ENCODE assay signal across 15 mouse cellular contexts in the genomic region with DNA sequence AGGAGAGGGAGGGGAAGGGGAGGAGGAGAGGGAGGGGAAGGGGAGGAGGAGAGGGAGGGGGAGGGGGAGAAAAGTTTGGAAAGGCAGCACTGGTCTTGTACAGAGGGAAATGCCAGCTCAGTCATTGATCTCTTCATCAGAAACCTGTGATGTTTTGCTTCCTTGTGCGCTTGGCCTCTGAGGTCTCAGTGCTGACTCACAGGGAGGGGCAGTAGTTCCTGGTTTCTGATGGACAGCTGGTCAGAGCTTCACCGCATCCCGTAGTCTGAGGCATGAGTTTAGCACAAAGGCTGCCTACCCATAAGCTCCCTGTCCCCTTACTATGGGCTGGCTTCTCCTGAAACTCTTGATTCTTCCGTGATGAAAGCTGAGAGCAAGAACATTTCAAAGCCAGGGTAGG. TPM values are rescaled to one million over a fixed set of nuclear protein-coding genes. Genes with fewer than 3 reads are reported as not detected.
DNase-seq lines count a peak whose midpoint lies in the region; ATAC-seq and TF ChIP-seq lines count a peak whose summit lies in the region.
"Had no signal": no experiment of that assay in that cellular context is flagged by ENCODE, and none has a peak within 500 bp of the region (broad histone marks: within the 10 kb centered on the region; RNA-seq: fewer than 3 reads in every experiment).

No protein-coding gene starts in this region.

- H3K27ac ChIP-seq in lung, postnatal 0 days (ENCODE audit: low read length) = no peak overlapping the region
- peak overlapping the region; percentile 85 for H3K27ac ChIP-seq in liver, postnatal 0 days (ENCODE audit: low read depth)
- peak overlapping the region; percentile 49 for H3K27ac ChIP-seq in stomach, postnatal 0 days (replicated peaks)
- H3K27ac ChIP-seq in kidney, embryonic 15.5 days = no peak overlapping the region
- H3K27ac ChIP-seq: embryonic facial prominence, embryonic 12.5 days; limb, embryonic 12.5 days had no signal

- TF ChIP-seq CTCF in lung, postnatal 0 days (IDR thresholded peaks at IDR 0.05) = no peak
- no peak for TF ChIP-seq CTCF in lung, adult 2 months (IDR thresholded peaks at IDR 0.05; ENCODE audit: insufficient read depth, low read length)
- no peak for TF ChIP-seq CTCF in liver, postnatal 0 days (IDR thresholded peaks at IDR 0.05; ENCODE audit: low read depth)
- no peak for TF ChIP-seq CTCF in stomach, postnatal 0 days (IDR thresholded peaks at IDR 0.05; ENCODE audit: low read depth)

- peak; percentile 53 for DNase-seq in lung, postnatal 0 days (ENCODE audit: low spot score)
- no peak for DNase-seq in lung, adult 2 months
- peak; percentile 60 for DNase-seq in liver, postnatal 0 days
- DNase-seq in stomach, postnatal 0 days (ENCODE audit: low spot score) = peak; percentile 65
- DNase-seq in cerebellum, postnatal 4 days (ENCODE audit: low spot score in 2 of 2) = no peak
- no peak for DNase-seq in frontal cortex, postnatal 36 days (ENCODE audit: low spot score in 2 of 2)
- DNase-seq: adrenal gland, adult 2 months; cerebellum, adult 11-12 months; heart, postnatal 4 days; kidney, postnatal 14 days; midbrain, embryonic 14.5 days had no signal

- no peaks in the 10 kb centered on the region for H3K4me1 ChIP-seq in lung, postnatal 0 days (ENCODE audit: insufficient read depth, low read depth, low read length)
- no peaks in the 10 kb centered on the region for H3K4me1 ChIP-seq in lung, adult 2 months (ENCODE audit: control insufficient read depth, insufficient read depth, low read length)
- H3K4me1 ChIP-seq in liver, postnatal 0 days (ENCODE audit: insufficient read depth) = peaks cover 12% of the 10 kb centered on the region
- no peaks in the 10 kb centered on the region for H3K4me1 ChIP-seq in stomach, postnatal 0 days (replicated peaks; ENCODE audit: control insufficient read depth, insufficient read depth)
- no peaks in the 10 kb centered on the region for H3K4me1 ChIP-seq in kidney, embryonic 15.5 days
- H3K4me1 ChIP-seq: embryonic facial prominence, embryonic 12.5 days; limb, embryonic 12.5 days had no signal

- TF ChIP-seq EP300 in lung, postnatal 0 days (IDR thresholded peaks at IDR 0.05) = no peak
- TF ChIP-seq EP300 in liver, postnatal 0 days (IDR thresholded peaks at IDR 0.05; ENCODE audit: low read depth) = no peak
- TF ChIP-seq EP300 in stomach, postnatal 0 days (optimal IDR thresholded peaks at IDR 0.05) = no peak

- H3K9me3 ChIP-seq in lung, postnatal 0 days (ENCODE audit: low read length) = no peaks in the 10 kb centered on the region
- no peaks in the 10 kb centered on the region for H3K9me3 ChIP-seq in liver, postnatal 0 days (ENCODE audit: low read length)
- no peaks in the 10 kb centered on the region for H3K9me3 ChIP-seq in stomach, postnatal 0 days (ENCODE audit: control insufficient read depth, low read length)
- no peaks in the 10 kb centered on the region for H3K9me3 ChIP-seq in kidney, embryonic 15.5 days (replicated peaks)
- H3K9me3 ChIP-seq: embryonic facial prominence, embryonic 12.5 days; limb, embryonic 12.5 days had no signal

- no peak overlapping the region for H3K9ac ChIP-seq in lung, postnatal 0 days (replicated peaks; ENCODE audit: low read depth)
- H3K9ac ChIP-seq in liver, postnatal 0 days (replicated peaks) = no peak overlapping the region
- no peak overlapping the region for H3K9ac ChIP-seq in stomach, postnatal 0 days (ENCODE audit: low read length)
- H3K9ac ChIP-seq in kidney, embryonic 15.5 days = no peak overlapping the region
- H3K9ac ChIP-seq: embryonic facial prominence, embryonic 12.5 days; limb, embryonic 12.5 days had no signal

- no peaks in the 10 kb centered on the region for H3K36me3 ChIP-seq in lung, postnatal 0 days (ENCODE audit: insufficient read depth, low read length)
- no peaks in the 10 kb centered on the region for H3K36me3 ChIP-seq in liver, postnatal 0 days (replicated peaks; ENCODE audit: insufficient read depth, low read length)
- no peaks in the 10 kb centered on the region for H3K36me3 ChIP-seq in stomach, postnatal 0 days (ENCODE audit: control insufficient read depth, insufficient read depth, low read length)
- no peaks in the 10 kb centered on the region for H3K36me3 ChIP-seq in kidney, embryonic 15.5 days
- H3K36me3 ChIP-seq: embryonic facial prominence, embryonic 12.5 days; limb, embryonic 12.5 days had no signal

- no peak overlapping the region for H3K4me2 ChIP-seq in lung, postnatal 0 days (replicated peaks; ENCODE audit: low read depth, low read length)
- peak overlapping the region; percentile 11 for H3K4me2 ChIP-seq in liver, postnatal 0 days (ENCODE audit: low read depth, low read length)
- no peak overlapping the region for H3K4me2 ChIP-seq in stomach, postnatal 0 days (replicated peaks; ENCODE audit: low read depth)
- H3K4me2 ChIP-seq in kidney, embryonic 15.5 days = no peak overlapping the region
- H3K4me2 ChIP-seq: embryonic facial prominence, embryonic 12.5 days; limb, embryonic 12.5 days had no signal

- no peak overlapping the region for H3K4me3 ChIP-seq in lung, postnatal 0 days (ENCODE audit: low read depth, low read length)
- H3K4me3 ChIP-seq in lung, adult 2 months (replicated peaks; ENCODE audit: extremely low read depth, low read depth, low read length) = no peak overlapping the region
- H3K4me3 ChIP-seq in liver, postnatal 0 days (ENCODE audit: low read depth, low read length) = no peak overlapping the region
- no peak overlapping the region for H3K4me3 ChIP-seq in stomach, postnatal 0 days (ENCODE audit: low read depth, low read length)
- H3K4me3 ChIP-seq in kidney, embryonic 15.5 days (replicated peaks) = no peak overlapping the region
- H3K4me3 ChIP-seq: embryonic facial prominence, embryonic 12.5 days; limb, embryonic 12.5 days had no signal

- no peak for TF ChIP-seq POLR2A in lung, adult 2 months (IDR thresholded peaks at IDR 0.05; ENCODE audit: borderline replicate concordance, extremely low read depth, low read depth, low read length)

- WGBS in lung, postnatal 0 days = 15% methylated on average over 4 of the region's 4 CpGs
- 21% methylated on average over 4 of the region's 4 CpGs for WGBS in lung, adult 2 months
- WGBS in liver, postnatal 0 days (ENCODE audit: insufficient replicate concordance) = 17% methylated on average over 4 of the region's 4 CpGs
- 9% methylated on average over 4 of the region's 4 CpGs for WGBS in stomach, postnatal 0 days
- 29% methylated on average over 4 of the region's 4 CpGs for WGBS in kidney, embryonic 15.5 days

- H3K27me3 ChIP-seq in lung, postnatal 0 days (replicated peaks; ENCODE audit: insufficient read depth, low read length) = no peaks in the 10 kb centered on the region
- 0 out of 2 replicates have a peak, but pooled peaks cover 3% of the 10 kb centered on the region for H3K27me3 ChIP-seq in liver, postnatal 0 days (ENCODE audit: insufficient read depth, low read length)
- H3K27me3 ChIP-seq in stomach, postnatal 0 days (ENCODE audit: control insufficient read depth, insufficient read depth, low read length) = no peaks in the 10 kb centered on the region
- H3K27me3 ChIP-seq in kidney, embryonic 15.5 days = no peaks in the 10 kb centered on the region
- H3K27me3 ChIP-seq: embryonic facial prominence, embryonic 12.5 days had no signal

- peak; percentile 58 for ATAC-seq in lung, postnatal 0 days
- peak; percentile 61 for ATAC-seq in erythroid progenitor cell, adult 5-6 weeks (replicated peaks; ENCODE audit: low FRiP score, poor library complexity, severe bottlenecking)
- peak; percentile 80 for ATAC-seq in liver, postnatal 0 days
- peak; percentile 87 for ATAC-seq in stomach, postnatal 0 days (ENCODE audit: low FRiP score, low TSS enrichment)
- no peak for ATAC-seq in kidney, embryonic 15.5 days (replicated peaks; ENCODE audit: low FRiP score)

RNA-seq across cellular contexts. Expression of gene Ccdc57, which starts 6.1 kb away (rescaled TPM):
- 3.4 and 3.7 TPM in 2 replicates for polyA plus RNA-seq in lung, postnatal 0 days (2015; fragmentation: Nextera tagmentation; extraction: Ambion mirVana)
- 2.6 and 2.9 TPM in 2 replicates for polyA plus RNA-seq in lung, adult 2 months (2012; rRNA removed)
- 6.7 and 11.2 TPM in 2 replicates for total RNA-seq in erythroid progenitor cell, adult 5-6 weeks (2015; ENCODE audit: low replicate concordance)
- 12.1 and 13.5 TPM in 2 replicates for total RNA-seq in erythroid progenitor cell, adult 5-6 weeks (2017; ENCODE audit: low replicate concordance)
- polyA plus RNA-seq in liver, postnatal 0 days (2015; fragmentation: Nextera tagmentation; extraction: Ambion mirVana) = 1.2 and 1.4 TPM in 2 replicates
- polyA plus RNA-seq in stomach, postnatal 0 days (2015; fragmentation: Nextera tagmentation; extraction: Ambion mirVana) = 1.1 and 1.4 TPM in 2 replicates
- polyA plus RNA-seq in kidney, embryonic 15.5 days (2015; fragmentation: Nextera tagmentation; extraction: Ambion mirVana) = 8.0 and 8.4 TPM in 2 replicates

RNA-seq across cellular contexts. Expression of gene Slc16a3, which starts 9.5 kb away (rescaled TPM):
- 10.0 and 10.4 TPM in 2 replicates for polyA plus RNA-seq in lung, postnatal 0 days (2015; fragmentation: Nextera tagmentation; extraction: Ambion mirVana)
- 20.8 and 28.8 TPM in 2 replicates for polyA plus RNA-seq in lung, adult 2 months (2012; rRNA removed)
- total RNA-seq in erythroid progenitor cell, adult 5-6 weeks (2015; ENCODE audit: low replicate concordance) = 4.7 and 5.4 TPM in 2 replicates
- 0.98 and 3.3 TPM in 2 replicates for total RNA-seq in erythroid progenitor cell, adult 5-6 weeks (2017; ENCODE audit: low replicate concordance)
- 9.9 and 13.9 TPM in 2 replicates for polyA plus RNA-seq in liver, postnatal 0 days (2015; fragmentation: Nextera tagmentation; extraction: Ambion mirVana)
- polyA plus RNA-seq in stomach, postnatal 0 days (2015; fragmentation: Nextera tagmentation; extraction: Ambion mirVana) = 7.2 and 10.0 TPM in 2 replicates
- 54.0 and 66.0 TPM in 2 replicates for polyA plus RNA-seq in kidney, embryonic 15.5 days (2015; fragmentation: Nextera tagmentation; extraction: Ambion mirVana)

RNA-seq across cellular contexts. Expression of gene Csnk1d, which starts 52.3 kb away (rescaled TPM):
- polyA plus RNA-seq in lung, postnatal 0 days (2015; fragmentation: Nextera tagmentation; extraction: Ambion mirVana) = 83.7 and 84.4 TPM in 2 replicates
- polyA plus RNA-seq in lung, adult 2 months (2012; rRNA removed) = 61.2 and 75.3 TPM in 2 replicates
- total RNA-seq in erythroid progenitor cell, adult 5-6 weeks (2015; ENCODE audit: low replicate concordance) = 7.6 and 27.7 TPM in 2 replicates
- total RNA-seq in erythroid progenitor cell, adult 5-6 weeks (2017; ENCODE audit: low replicate concordance) = 17.3 and 26.2 TPM in 2 replicates
- 29.9 and 30.0 TPM in 2 replicates for polyA plus RNA-seq in liver, postnatal 0 days (2015; fragmentation: Nextera tagmentation; extraction: Ambion mirVana)
- polyA plus RNA-seq in stomach, postnatal 0 days (2015; fragmentation: Nextera tagmentation; extraction: Ambion mirVana) = 60.7 and 63.8 TPM in 2 replicates
- polyA plus RNA-seq in kidney, embryonic 15.5 days (2015; fragmentation: Nextera tagmentation; extraction: Ambion mirVana) = 129 and 140 TPM in 2 replicates

Comparison
In these comparisons a context has a peak if more than half of its experiments do, and no peak if none do; other contexts are left out.
1. DNase-seq: peak in lung, postnatal 0 days (single experiment), liver, postnatal 0 days (single experiment) and stomach, postnatal 0 days (single experiment); none in lung, adult 2 months (single experiment), cerebellum, postnatal 4 days (0 of 2) and frontal cortex, postnatal 36 days (0 of 2).
2. H3K27ac ChIP-seq: peak in liver, postnatal 0 days (single experiment) and stomach, postnatal 0 days (single experiment); none in lung, postnatal 0 days (single experiment) and kidney, embryonic 15.5 days (single experiment).